Mouse (Mus musculus) adrenal gland, postnatal 0 days (tissue): Measurements from ENCODE around the gene Safb. TPM values are rescaled to one million over a fixed set of nuclear protein-coding genes. Genes with fewer than 3 reads are reported as not detected.

Experiments used
- polyA plus RNA-seq: library from polyadenylated mRNA; unstranded; fragments of >200 nt; fragmentation: Nextera tagmentation; extraction: Ambion mirVana; gene quantifications from 2 replicates; pipeline ENCODE4 v1.2.1, GENCODE M21; 2015

The Safb gene
- 37.7 and 44.7 TPM in 2 replicates for polyA plus RNA-seq

GRCm38 (mm10) chr17:56584257-56585130 is at the start of gene Safb, which contains the start of gene Safb2:
Gene Safb (plus strand): TSS chr17:56584825.
Gene Safb2 (minus strand): TSS chr17:56584585.

GRCm38 (mm10) chr17:56554122-56554551 is 30.5 kb upstream of the Safb start, which contains the start of gene Gm20219:
Gene Gm20219 (minus strand): TSS chr17:56554387.

GRCm38 (mm10) chr17:56609452-56610171 is 25.0 kb downstream of the Safb start, which contains the start of gene 2410015M20Rik:
Gene 2410015M20Rik (minus strand): TSS chr17:56609771.

DNA sequence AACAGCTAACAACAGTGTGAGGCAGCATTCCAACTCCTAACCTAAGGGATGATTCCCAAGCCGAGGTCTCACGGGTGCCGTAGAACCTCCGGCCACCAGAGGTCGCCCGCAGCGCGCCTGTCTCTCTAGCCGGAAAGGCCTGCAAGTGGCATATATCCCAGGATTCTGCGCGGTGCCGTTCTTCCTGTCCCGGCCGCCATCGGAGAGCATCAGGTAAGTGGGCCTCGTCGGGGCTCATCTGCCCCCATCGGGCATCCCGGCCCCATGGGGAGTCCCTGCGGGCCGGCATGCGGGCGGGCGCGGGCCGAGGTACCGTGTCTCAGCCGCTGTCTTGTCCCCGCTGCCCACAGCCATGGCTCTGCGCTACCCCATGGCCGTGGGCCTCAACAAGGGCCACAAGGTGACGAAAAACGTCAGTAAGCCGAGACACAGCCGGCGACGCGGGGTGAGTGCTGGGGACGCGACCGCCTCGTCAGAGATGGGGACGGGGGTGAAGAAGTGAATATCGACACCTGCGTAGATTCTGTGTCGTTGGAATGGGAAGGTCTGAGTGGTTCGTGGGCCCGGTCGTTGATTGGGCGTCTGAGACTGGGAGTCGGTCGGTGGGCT is 28.7 kb downstream of the Safb start, which contains the start of gene Rpl36:
Gene Rpl36, plus strand, starts transcription at position 181 of the 609 bp plus-strand sequence.

GRCm38 (mm10) chr17:56626754-56627470 is 42.3 kb downstream of the Safb start, which contains the start of gene Lonp1:
Gene Lonp1 (minus strand): TSS chr17:56626887.

DNA sequence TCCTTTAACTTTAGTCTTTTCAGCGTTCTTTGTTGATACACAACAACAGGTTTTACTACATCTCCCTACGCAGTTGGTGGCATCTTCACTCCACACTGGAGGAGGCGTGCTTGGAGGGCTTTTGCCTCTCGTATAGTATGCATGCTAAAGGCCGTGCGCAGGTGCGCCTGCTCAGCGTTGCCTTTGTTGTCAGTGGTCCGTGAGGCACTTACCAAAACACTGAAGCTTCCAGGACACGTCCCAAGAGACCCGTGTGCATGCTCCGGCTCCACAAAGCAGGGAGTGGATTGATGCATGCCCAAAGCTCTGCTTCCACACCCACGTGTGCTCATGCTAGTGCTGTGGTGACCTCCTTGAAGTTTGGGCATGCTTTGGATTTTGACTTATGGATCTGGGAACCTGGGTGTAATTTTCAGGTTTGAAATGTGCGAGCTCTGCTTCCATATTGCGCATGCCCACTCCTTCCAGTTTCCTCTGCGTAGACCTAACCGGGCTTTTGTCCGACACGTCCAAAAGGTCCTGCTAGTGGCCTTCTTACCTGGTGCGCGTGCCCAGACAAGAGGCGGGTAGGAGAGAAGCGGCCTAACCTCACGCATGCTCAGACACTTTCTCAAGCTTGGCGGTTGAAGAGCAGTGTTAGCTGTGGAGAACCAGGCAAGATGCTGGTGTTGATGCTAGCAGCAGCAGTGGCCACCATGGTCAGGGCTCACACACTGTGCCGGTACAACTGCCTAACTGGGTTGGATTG is 43.1 kb downstream of the Safb start, which contains the start of gene Catsperd:
Gene Catsperd, plus strand, starts transcription at position 614 of the 748 bp plus-strand sequence.

Other genes starting within 250 kb of the Safb start
- gene Ptprs, start 108.3 kb upstream of the Safb start, polyA plus RNA-seq, result 52.6 and 62.0 TPM in 2 replicates
- not detected in 2 replicates for gene Znrf4, start 72.4 kb upstream of the Safb start, polyA plus RNA-seq
- gene Gm20219, start 30.4 kb upstream of the Safb start, polyA plus RNA-seq, result not detected in 2 replicates
- gene Safb2, start 240 bp upstream of the Safb start, polyA plus RNA-seq, result 29.1 and 47.8 TPM in 2 replicates
- gene 2410015M20Rik, start 24.9 kb downstream of the Safb start, polyA plus RNA-seq, result 641 and 952 TPM in 2 replicates
- gene Rpl36, start 28.6 kb downstream of the Safb start, polyA plus RNA-seq, result 2,312 and 3,349 TPM in 2 replicates
- gene Lonp1, start 42.1 kb downstream of the Safb start, polyA plus RNA-seq, result 66.1 and 166 TPM in 2 replicates
- gene Catsperd, start 43.3 kb downstream of the Safb start, polyA plus RNA-seq, result 0.98 and 2.5 TPM in 2 replicates
- 37.1 and 48.7 TPM in 2 replicates for gene Ranbp3, start 88.5 kb downstream of the Safb start, polyA plus RNA-seq
- gene Ndufa11, start 132.9 kb downstream of the Safb start, polyA plus RNA-seq, result 563 and 594 TPM in 2 replicates
- gene Vmac, start 133.2 kb downstream of the Safb start, polyA plus RNA-seq, result 19.4 and 35.9 TPM in 2 replicates
- 14.4 and 16.2 TPM in 2 replicates for gene Nrtn, start 172.7 kb downstream of the Safb start, polyA plus RNA-seq
- 26.3 and 33.9 TPM in 2 replicates for gene Dus3l, start 179.9 kb downstream of the Safb start, polyA plus RNA-seq
- 0.17 and 0.46 TPM in 2 replicates for gene Prr22, start 185.4 kb downstream of the Safb start, polyA plus RNA-seq
- gene Rfx2, start 246.2 kb downstream of the Safb start, polyA plus RNA-seq, result 2.0 and 3.3 TPM in 2 replicates